Mouse (Mus musculus) embryonic facial prominence, embryonic 14.5 days (tissue): Measurements from ENCODE around the gene Fbxw11. TPM values are rescaled to one million over a fixed set of nuclear protein-coding genes. Genes with fewer than 3 reads are reported as not detected.

Source experiments
- ATAC-seq: fragments of 200-750 bp; cut with Nextera tagmentation; 2 replicates; pipeline ENCODE4 v1.8.0; 2017; ENCODE audit warnings: low read depth, moderate number of reproducible peaks, moderate TSS enrichment
- DNase-seq: peaks from one replicate; pipeline ENCODE4 v3.0.0-alpha.2; 2015; ENCODE audit warnings: low spot score
- H3K27ac ChIP-seq: fragments of 300-500 bp; sonication (generic); replicated peaks from 2 replicates; pipeline ENCODE4 v1.5.1; 2014; ENCODE audit warnings: low read depth, mild to moderate bottlenecking, low read length, moderate library complexity
- H3K27me3 ChIP-seq: fragments of 300-500 bp; sonication (generic); replicated peaks from 2 replicates; pipeline ENCODE4 v1.6.1; 2014; ENCODE audit warnings: low read length; ENCODE audit not compliant: control insufficient read depth, insufficient read depth
- H3K36me3 ChIP-seq: fragments of 300-500 bp; sonication (generic); 2 replicates; pipeline ENCODE4 v1.6.1; 2014; ENCODE audit warnings: low read length, mixed read lengths; ENCODE audit not compliant: control insufficient read depth, insufficient read depth
- H3K4me1 ChIP-seq: fragments of 300-500 bp; sonication (generic); 2 replicates; pipeline ENCODE4 v1.6.1; 2014; ENCODE audit warnings: antibody characterized with exemption, low read length; ENCODE audit not compliant: control insufficient read depth, insufficient read depth
- H3K4me2 ChIP-seq: fragments of 300-500 bp; sonication (generic); 2 replicates; pipeline ENCODE4 v1.6.1; 2014; ENCODE audit warnings: low read depth, mild to moderate bottlenecking, low read length, moderate library complexity, mixed read lengths
- H3K4me3 ChIP-seq: fragments of 300-500 bp; sonication (generic); 2 replicates; pipeline ENCODE4 v1.5.1; 2014; ENCODE audit warnings: low read depth, mild to moderate bottlenecking, low read length
- H3K9ac ChIP-seq: fragments of 300-500 bp; sonication (generic); 2 replicates; pipeline ENCODE4 v1.6.1; 2014; ENCODE audit warnings: low read depth, mild to moderate bottlenecking, low read length, moderate library complexity, mixed read lengths
- H3K9me3 ChIP-seq: fragments of 300-500 bp; sonication (generic); 2 replicates; pipeline ENCODE4 v1.6.1; 2016; ENCODE audit warnings: low read length; ENCODE audit not compliant: control insufficient read depth
- WGBS: fragments of 180-500 bp; shearing (Covaris S2); extraction: QIAGEN DNeasy Blood & Tissue Kit; methylation state at CpG from one replicate; pipeline ENCODE4 v1.1.7; 2014; 5-methylcytosine and 5-hydroxymethylcytosine counted together
- polyA plus RNA-seq: library from polyadenylated mRNA; unstranded; fragments of >200 nt; fragmentation: Nextera tagmentation; extraction: Ambion mirVana; gene quantifications from 2 replicates; pipeline ENCODE4 v1.2.1, GENCODE M21; 2014

Gene Fbxw11
- polyA plus RNA-seq, result 59.0 and 66.4 TPM in 2 replicates

- H3K36me3 ChIP-seq, result no peaks in the 10 kb centered on the region
- ATAC-seq, result peak; percentile 95
- no peaks in the 10 kb centered on the region for H3K9me3 ChIP-seq
- H3K9ac ChIP-seq, result peak within 1 kb of the TSS; percentile 98
- under 1% methylated on average over 46 of the region's 64 CpGs for WGBS
- H3K4me1 ChIP-seq, result peaks cover 27% of the 10 kb centered on the region
- peak within 1 kb of the TSS; percentile 96 for H3K4me3 ChIP-seq
- H3K27ac ChIP-seq, result peak within 1 kb of the TSS; percentile 99
- peak; percentile 99 for DNase-seq
- H3K27me3 ChIP-seq, result no peaks in the 10 kb centered on the region
- peak within 1 kb of the TSS; percentile 77 for H3K4me2 ChIP-seq
Observed at GRCm38 (mm10) chr11:32642249-32642876, at the start of gene Fbxw11. Gene Fbxw11, plus strand, starts transcription at chr11:32642724.

GRCm38 (mm10) chr11:32593081-32593480 is 49.4 kb upstream of the Fbxw11 start:
- Histone ChIP-seq H3K27me3 (no peaks in the 10 kb centered on the region), H3K4me3 (no peak overlapping the region), H3K9me3 (0 out of 2 replicates have a peak, but pooled peaks cover 5% of the 10 kb centered on the region), H3K36me3 (no peaks in the 10 kb centered on the region), H3K4me2 (no peak overlapping the region), H3K4me1 (peaks cover 1% of the 10 kb centered on the region), H3K27ac (no peak overlapping the region), H3K9ac (no peak overlapping the region)
- no peak for ATAC-seq
- 68% methylated on average over 7 of the region's 7 CpGs for WGBS
- no peak for DNase-seq

GRCm38 (mm10) chr11:32594122-32594521 is 48.4 kb upstream of the Fbxw11 start:
- H3K27me3 ChIP-seq, result no peaks in the 10 kb centered on the region
- no peak overlapping the region for H3K4me3 ChIP-seq
- H3K4me1 ChIP-seq, result no peaks in the 10 kb centered on the region
- no peak overlapping the region for H3K4me2 ChIP-seq
- no peaks in the 10 kb centered on the region for H3K36me3 ChIP-seq
- DNase-seq (no peak), ATAC-seq (no peak)
- no peak overlapping the region for H3K9ac ChIP-seq
- H3K9me3 ChIP-seq, result 0 out of 2 replicates have a peak, but pooled peaks cover 5% of the 10 kb centered on the region
- H3K27ac ChIP-seq, result no peak overlapping the region
- 89% methylated on average over 4 of the region's 4 CpGs for WGBS

GRCm38 (mm10) chr11:32600371-32600770 is 42.2 kb upstream of the Fbxw11 start:
- Histone ChIP-seq H3K9ac (no peak overlapping the region), H3K27me3 (no peaks in the 10 kb centered on the region), H3K4me3 (no peak overlapping the region), H3K27ac (no peak overlapping the region), H3K4me2 (no peak overlapping the region), H3K36me3 (no peaks in the 10 kb centered on the region), H3K9me3 (no peaks in the 10 kb centered on the region), H3K4me1 (peaks cover 12% of the 10 kb centered on the region)
- DNase-seq, result no peak
- 85% methylated on average over 6 of the region's 6 CpGs for WGBS
- ATAC-seq, result no peak

GRCm38 (mm10) chr11:32601528-32602323 is 40.8 kb upstream of the Fbxw11 start:
- H3K9me3 ChIP-seq, result no peaks in the 10 kb centered on the region
- ATAC-seq, result peak; percentile 59; the same call in 1 of the 2 replicates
- WGBS, result 43% methylated on average over 12 of the region's 12 CpGs
- H3K4me1 ChIP-seq, result peaks cover 12% of the 10 kb centered on the region
- no peak for DNase-seq
- H3K36me3 ChIP-seq, result no peaks in the 10 kb centered on the region
- no peak overlapping the region for H3K27ac ChIP-seq
- no peak overlapping the region for H3K4me2 ChIP-seq
- no peak overlapping the region for H3K4me3 ChIP-seq
- H3K27me3 ChIP-seq, result no peaks in the 10 kb centered on the region
- no peak overlapping the region for H3K9ac ChIP-seq

GRCm38 (mm10) chr11:32604663-32605062 is 37.9 kb upstream of the Fbxw11 start:
- WGBS, result 11% methylated on average over 4 of the region's 4 CpGs

GRCm38 (mm10) chr11:32605131-32605860 is 37.2 kb upstream of the Fbxw11 start:
- H3K4me1 ChIP-seq, result peaks cover 12% of the 10 kb centered on the region
- WGBS, result 39% methylated on average over 7 of the region's 7 CpGs
- DNase-seq (peak; percentile 79), ATAC-seq (peak; percentile 80)
- H3K9ac ChIP-seq, result no peak overlapping the region
- no peak overlapping the region for H3K4me3 ChIP-seq
- peak overlapping the region; percentile 67 for H3K27ac ChIP-seq
- H3K27me3 ChIP-seq, result no peaks in the 10 kb centered on the region
- H3K36me3 ChIP-seq, result no peaks in the 10 kb centered on the region
- H3K9me3 ChIP-seq, result no peaks in the 10 kb centered on the region
- H3K4me2 ChIP-seq, result no peak overlapping the region

More at GRCm38 (mm10) chr11:32604663-32605062, 37.9 kb upstream of the Fbxw11 start:
- Histone ChIP-seq H3K4me3 (no peak overlapping the region), H3K36me3 (no peaks in the 10 kb centered on the region), H3K27me3 (no peaks in the 10 kb centered on the region), H3K9ac (no peak overlapping the region), H3K9me3 (no peaks in the 10 kb centered on the region), H3K4me2 (no peak overlapping the region), H3K27ac (peak overlapping the region; percentile 30; the same call in 1 of the 2 replicates), H3K4me1 (peaks cover 12% of the 10 kb centered on the region)
- ATAC-seq (peak; percentile 24), DNase-seq (no peak)

GRCm38 (mm10) chr11:32605907-32606306 is 36.6 kb upstream of the Fbxw11 start:
- DNase-seq (no peak), ATAC-seq (no peak)
- no peak overlapping the region for H3K27ac ChIP-seq
- no peaks in the 10 kb centered on the region for H3K27me3 ChIP-seq
- H3K36me3 ChIP-seq, result no peaks in the 10 kb centered on the region
- H3K4me3 ChIP-seq, result no peak overlapping the region
- no peak overlapping the region for H3K9ac ChIP-seq
- peaks cover 12% of the 10 kb centered on the region for H3K4me1 ChIP-seq
- H3K4me2 ChIP-seq, result no peak overlapping the region
- 72% methylated on average over 3 of the region's 3 CpGs for WGBS
- H3K9me3 ChIP-seq, result no peaks in the 10 kb centered on the region
